Mouse (Mus musculus) bone marrow, adult 2 months (tissue): ENCODE measurements around the gene Zbtb45.

Source experiments
- CTCF ChIP-seq: fragments of 200-500 bp; IDR thresholded peaks from 2 replicates; pipeline ENCODE4 v1.5.1; 2011; ENCODE audit warnings: low read length, control low read depth; ENCODE audit not compliant: control insufficient read depth, insufficient read depth
- POLR2A ChIP-seq: fragments of 200-500 bp; IDR thresholded peaks from 2 replicates; pipeline ENCODE4 v1.6.1; 2011; ENCODE audit warnings: low read depth, mild to moderate bottlenecking, control low read depth, low read length, borderline replicate concordance; ENCODE audit not compliant: control insufficient read depth

- TF ChIP-seq POLR2A (no peak), CTCF (no peak)
Measured at GRCm38 (mm10) chr7:13039181-13039580, 29.3 kb upstream of the Zbtb45 start.
